Mouse (Mus musculus): Measurements from ENCODE around the gene Rtn1. TPM values are rescaled to one million over a fixed set of nuclear protein-coding genes. Genes with fewer than 3 reads are reported as not detected.
A peak's percentile ranks its signal among the peaks of the same experiment; 100 is the strongest.
"Not testable (repeated sequence)": the region's sequence is repeated elsewhere in the genome, so short reads cannot be mapped to it uniquely, and the experiment has no call there.

Gene Rtn1
- polyA plus RNA-seq, 1 experiment from 2014 or later: 8.4 TPM

- no peak overlapping the region for H3K4me3 ChIP-seq (ENCODE audit: low read depth, low read length)
- H3K9ac ChIP-seq (ENCODE audit: low read length): no peak overlapping the region
- H3K27me3 ChIP-seq (ENCODE audit: control insufficient read depth, insufficient read depth, low read length): no peaks in the 10 kb centered on the region
- ATAC-seq (ENCODE audit: insufficient number of reproducible peaks, low FRiP score, low TSS enrichment, low read depth) (no peak), DNase-seq (ENCODE audit: low spot score) (no peak)
- no peaks in the 10 kb centered on the region for H3K4me1 ChIP-seq (ENCODE audit: control insufficient read depth, insufficient read depth, low read length)
- no peaks in the 10 kb centered on the region for H3K36me3 ChIP-seq (ENCODE audit: control insufficient read depth, insufficient read depth, low read length)
- no peak overlapping the region for H3K4me2 ChIP-seq (ENCODE audit: low read depth, severe bottlenecking)
- H3K9me3 ChIP-seq (ENCODE audit: control insufficient read depth, low read length): no peaks in the 10 kb centered on the region
- H3K27ac ChIP-seq (replicated peaks; ENCODE audit: low read depth, low read length): no peak overlapping the region
- 67% methylated on average over 5 of the region's 5 CpGs for WGBS
These were observed 104.5 kb downstream of the Rtn1 start for GRCm38 (mm10) chr12:72304347-72304688.

- Histone ChIP-seq H3K9ac (ENCODE audit: low read length) (no peak overlapping the region), H3K4me1 (ENCODE audit: control insufficient read depth, insufficient read depth, low read length) (no peaks in the 10 kb centered on the region), H3K4me3 (ENCODE audit: low read depth, low read length) (no peak overlapping the region), H3K36me3 (ENCODE audit: control insufficient read depth, insufficient read depth, low read length) (no peaks in the 10 kb centered on the region), H3K27me3 (ENCODE audit: control insufficient read depth, insufficient read depth, low read length) (no peaks in the 10 kb centered on the region), H3K4me2 (ENCODE audit: low read depth, severe bottlenecking) (no peak overlapping the region), H3K9me3 (ENCODE audit: control insufficient read depth, low read length) (no peaks in the 10 kb centered on the region), H3K27ac (replicated peaks; ENCODE audit: low read depth, low read length) (no peak overlapping the region)
- ATAC-seq (ENCODE audit: insufficient number of reproducible peaks, low FRiP score, low TSS enrichment, low read depth) (no peak), DNase-seq (ENCODE audit: low spot score) (no peak)
- WGBS: 71% methylated on average over 37 of the region's 37 CpGs
These were observed 105.1 kb downstream of the Rtn1 start for GRCm38 (mm10) chr12:72303624-72304346.

- no peaks in the 10 kb centered on the region for H3K27me3 ChIP-seq (ENCODE audit: control insufficient read depth, insufficient read depth, low read length)
- no peak overlapping the region for H3K4me3 ChIP-seq (ENCODE audit: low read depth, low read length)
- no peak overlapping the region for H3K27ac ChIP-seq (replicated peaks; ENCODE audit: low read depth, low read length)
- H3K4me2 ChIP-seq (ENCODE audit: low read depth, severe bottlenecking): no peak overlapping the region
- DNase-seq (ENCODE audit: low spot score) (peak; percentile 29), ATAC-seq (ENCODE audit: insufficient number of reproducible peaks, low FRiP score, low TSS enrichment, low read depth) (no peak)
- no peaks in the 10 kb centered on the region for H3K9me3 ChIP-seq (ENCODE audit: control insufficient read depth, low read length)
- 53% methylated on average over 8 of the region's 8 CpGs for WGBS
- no peaks in the 10 kb centered on the region for H3K36me3 ChIP-seq (ENCODE audit: control insufficient read depth, insufficient read depth, low read length)
- H3K9ac ChIP-seq (ENCODE audit: low read length): no peak overlapping the region
- no peaks in the 10 kb centered on the region for H3K4me1 ChIP-seq (ENCODE audit: control insufficient read depth, insufficient read depth, low read length)
These were observed 107.4 kb downstream of the Rtn1 start for GRCm38 (mm10) chr12:72301431-72301830.

- H3K9ac ChIP-seq (ENCODE audit: low read length): no peak overlapping the region
- H3K9me3 ChIP-seq (ENCODE audit: control insufficient read depth, low read length): no peaks in the 10 kb centered on the region
- 87% methylated on average over 8 of the region's 8 CpGs for WGBS
- DNase-seq (ENCODE audit: low spot score) (no peak), ATAC-seq (ENCODE audit: insufficient number of reproducible peaks, low FRiP score, low TSS enrichment, low read depth) (no peak)
- H3K36me3 ChIP-seq (ENCODE audit: control insufficient read depth, insufficient read depth, low read length): no peaks in the 10 kb centered on the region
- H3K4me1 ChIP-seq (ENCODE audit: control insufficient read depth, insufficient read depth, low read length): no peaks in the 10 kb centered on the region
- H3K4me2 ChIP-seq (ENCODE audit: low read depth, severe bottlenecking): no peak overlapping the region
- no peak overlapping the region for H3K27ac ChIP-seq (replicated peaks; ENCODE audit: low read depth, low read length)
- no peaks in the 10 kb centered on the region for H3K27me3 ChIP-seq (ENCODE audit: control insufficient read depth, insufficient read depth, low read length)
- H3K4me3 ChIP-seq (ENCODE audit: low read depth, low read length): no peak overlapping the region
These were observed 107.9 kb downstream of the Rtn1 start for GRCm38 (mm10) chr12:72300971-72301370.

- H3K27ac ChIP-seq (replicated peaks; ENCODE audit: low read depth, low read length): no peak overlapping the region
- no peak for DNase-seq (ENCODE audit: low spot score)
- 73% methylated on average over 7 of the region's 7 CpGs for WGBS
- H3K36me3 ChIP-seq (ENCODE audit: control insufficient read depth, insufficient read depth, low read length): no peaks in the 10 kb centered on the region
- H3K9ac ChIP-seq (ENCODE audit: low read length): no peak overlapping the region
- H3K27me3 ChIP-seq (ENCODE audit: control insufficient read depth, insufficient read depth, low read length): no peaks in the 10 kb centered on the region
- H3K4me1 ChIP-seq (ENCODE audit: control insufficient read depth, insufficient read depth, low read length): no peaks in the 10 kb centered on the region
- H3K4me3 ChIP-seq (ENCODE audit: low read depth, low read length): no peak overlapping the region
- no peak overlapping the region for H3K4me2 ChIP-seq (ENCODE audit: low read depth, severe bottlenecking)
- H3K9me3 ChIP-seq (ENCODE audit: control insufficient read depth, low read length): no peaks in the 10 kb centered on the region
- no peak for ATAC-seq (ENCODE audit: insufficient number of reproducible peaks, low FRiP score, low TSS enrichment, low read depth)
These were observed 110.6 kb downstream of the Rtn1 start for GRCm38 (mm10) chr12:72298222-72298621.

- no peak overlapping the region for H3K9ac ChIP-seq (ENCODE audit: low read length)
- H3K27me3 ChIP-seq (ENCODE audit: control insufficient read depth, insufficient read depth, low read length): no peaks in the 10 kb centered on the region
- H3K4me3 ChIP-seq (ENCODE audit: low read depth, low read length): no peak overlapping the region
- WGBS: 92% methylated on average over 5 of the region's 5 CpGs
- H3K9me3 ChIP-seq (ENCODE audit: control insufficient read depth, low read length): no peaks in the 10 kb centered on the region
- no peaks in the 10 kb centered on the region for H3K4me1 ChIP-seq (ENCODE audit: control insufficient read depth, insufficient read depth, low read length)
- DNase-seq (ENCODE audit: low spot score): no peak
- H3K27ac ChIP-seq (replicated peaks; ENCODE audit: low read depth, low read length): no peak overlapping the region
- no peak for ATAC-seq (ENCODE audit: insufficient number of reproducible peaks, low FRiP score, low TSS enrichment, low read depth)
- H3K4me2 ChIP-seq (ENCODE audit: low read depth, severe bottlenecking): no peak overlapping the region
- no peaks in the 10 kb centered on the region for H3K36me3 ChIP-seq (ENCODE audit: control insufficient read depth, insufficient read depth, low read length)
These were observed 112.3 kb downstream of the Rtn1 start for GRCm38 (mm10) chr12:72296552-72296951.

- WGBS: 89% methylated on average over 3 of the region's 3 CpGs
- H3K4me1 ChIP-seq (ENCODE audit: control insufficient read depth, insufficient read depth, low read length); H3K9me3 ChIP-seq (ENCODE audit: control insufficient read depth, low read length); H3K4me3 ChIP-seq (ENCODE audit: low read depth, low read length); H3K27me3 ChIP-seq (ENCODE audit: control insufficient read depth, insufficient read depth, low read length); H3K9ac ChIP-seq (ENCODE audit: low read length); DNase-seq (ENCODE audit: low spot score); H3K36me3 ChIP-seq (ENCODE audit: control insufficient read depth, insufficient read depth, low read length); ATAC-seq (ENCODE audit: insufficient number of reproducible peaks, low FRiP score, low TSS enrichment, low read depth); H3K27ac ChIP-seq (replicated peaks; ENCODE audit: low read depth, low read length); H3K4me2 ChIP-seq (ENCODE audit: low read depth, severe bottlenecking): not testable (repeated sequence)
These were observed 115.7 kb downstream of the Rtn1 start for GRCm38 (mm10) chr12:72293185-72293584.

GRCm38 (mm10) chr12:72292566-72292965 is 116.3 kb downstream of the Rtn1 start:
- ATAC-seq (ENCODE audit: insufficient number of reproducible peaks, low FRiP score, low TSS enrichment, low read depth): no peak
- Histone ChIP-seq H3K36me3 (ENCODE audit: control insufficient read depth, insufficient read depth, low read length) (no peaks in the 10 kb centered on the region), H3K27me3 (ENCODE audit: control insufficient read depth, insufficient read depth, low read length) (no peaks in the 10 kb centered on the region), H3K4me1 (ENCODE audit: control insufficient read depth, insufficient read depth, low read length) (no peaks in the 10 kb centered on the region), H3K9ac (ENCODE audit: low read length) (no peak overlapping the region), H3K9me3 (ENCODE audit: control insufficient read depth, low read length) (no peaks in the 10 kb centered on the region), H3K4me3 (ENCODE audit: low read depth, low read length) (no peak overlapping the region), H3K27ac (replicated peaks; ENCODE audit: low read depth, low read length) (no peak overlapping the region), H3K4me2 (ENCODE audit: low read depth, severe bottlenecking) (no peak overlapping the region)
- WGBS: 61% methylated on average over 2 of the region's 2 CpGs
- no peak for DNase-seq (ENCODE audit: low spot score)

- Histone ChIP-seq H3K4me3 (ENCODE audit: low read depth, low read length) (no peak overlapping the region), H3K4me1 (ENCODE audit: control insufficient read depth, insufficient read depth, low read length) (no peaks in the 10 kb centered on the region), H3K9me3 (ENCODE audit: control insufficient read depth, low read length) (no peaks in the 10 kb centered on the region), H3K36me3 (ENCODE audit: control insufficient read depth, insufficient read depth, low read length) (no peaks in the 10 kb centered on the region), H3K9ac (ENCODE audit: low read length) (no peak overlapping the region), H3K27ac (replicated peaks; ENCODE audit: low read depth, low read length) (no peak overlapping the region), H3K4me2 (ENCODE audit: low read depth, severe bottlenecking) (no peak overlapping the region), H3K27me3 (ENCODE audit: control insufficient read depth, insufficient read depth, low read length) (no peaks in the 10 kb centered on the region)
- 91% methylated on average over 4 of the region's 4 CpGs for WGBS
- ATAC-seq (ENCODE audit: insufficient number of reproducible peaks, low FRiP score, low TSS enrichment, low read depth): no peak
- DNase-seq (ENCODE audit: low spot score): no peak
These were observed 117.6 kb downstream of the Rtn1 start for GRCm38 (mm10) chr12:72291266-72291665.
